Mouse (Mus musculus): ENCODE measurements around the gene Stat3. TPM values are rescaled to one million over a fixed set of nuclear protein-coding genes. Genes with fewer than 3 reads are reported as not detected.

Gene Stat3
- polyA plus RNA-seq, 1 experiment from 2014 or later: 35.5 TPM

GRCm38 (mm10) chr11:100850778-100851528 lies 88.4 kb downstream of the Stat3 start:
- Histone ChIP-seq H3K9me3 (replicated peaks) (no peaks in the 10 kb centered on the region), H3K27me3 (peaks cover 47% of the 10 kb centered on the region), H3K4me1 (replicated peaks) (peaks cover 60% of the 10 kb centered on the region), H3K4me2 (peak overlapping the region; percentile 93), H3K9ac (peak overlapping the region; percentile 88), H3K36me3 (replicated peaks) (no peaks in the 10 kb centered on the region), H3K4me3 (replicated peaks) (peak overlapping the region; percentile 87), H3K27ac (replicated peaks) (peak overlapping the region; percentile 88)
- WGBS (ENCODE audit: insufficient replicate concordance): 5% methylated on average over 33 of the region's 33 CpGs
- peak; percentile 45 for ATAC-seq (ENCODE audit: insufficient read depth)

- H3K27ac ChIP-seq (replicated peaks): peak within 1 kb of the TSS; percentile 88
- peak; percentile 84 for ATAC-seq (ENCODE audit: insufficient read depth)
- peaks cover 62% of the 10 kb centered on the region for H3K4me1 ChIP-seq (replicated peaks)
- 1% methylated on average over 96 of the region's 104 CpGs for WGBS (ENCODE audit: insufficient replicate concordance)
- no peaks in the 10 kb centered on the region for H3K36me3 ChIP-seq (replicated peaks)
- no peaks in the 10 kb centered on the region for H3K9me3 ChIP-seq (replicated peaks)
- H3K27me3 ChIP-seq: peaks cover 40% of the 10 kb centered on the region
- H3K9ac ChIP-seq: peak within 1 kb of the TSS; percentile 88
- peak within 1 kb of the TSS; percentile 93 for H3K4me2 ChIP-seq
- peak within 1 kb of the TSS; percentile 87 for H3K4me3 ChIP-seq (replicated peaks)
These were observed 89.1 kb downstream of the Stat3 start, which contains the start of gene Stat5b for GRCm38 (mm10) chr11:100850038-100850777. TSS of gene Stat5b (minus strand) at chr11:100850724.

- Histone ChIP-seq H3K36me3 (replicated peaks) (no peaks in the 10 kb centered on the region), H3K27ac (replicated peaks) (peak overlapping the region; percentile 88), H3K4me3 (replicated peaks) (peak overlapping the region; percentile 87), H3K9me3 (replicated peaks) (no peaks in the 10 kb centered on the region), H3K4me1 (replicated peaks) (peaks cover 60% of the 10 kb centered on the region), H3K9ac (peak overlapping the region; percentile 88), H3K4me2 (peak overlapping the region; percentile 93), H3K27me3 (peaks cover 35% of the 10 kb centered on the region)
- ATAC-seq (ENCODE audit: insufficient read depth): 0 out of 2 replicates have a peak, but pooled peaks have one; percentile 4
- WGBS (ENCODE audit: insufficient replicate concordance): 1% methylated on average over 13 of the region's 13 CpGs
These were observed 89.8 kb downstream of the Stat3 start for GRCm38 (mm10) chr11:100849456-100850037.

GRCm38 (mm10) chr11:100848789-100849379 lies 90.5 kb downstream of the Stat3 start:
- peaks cover 60% of the 10 kb centered on the region for H3K4me1 ChIP-seq (replicated peaks)
- 30% methylated on average over 6 of the region's 6 CpGs for WGBS (ENCODE audit: insufficient replicate concordance)
- ATAC-seq (ENCODE audit: insufficient read depth): no peak
- peaks cover 29% of the 10 kb centered on the region for H3K27me3 ChIP-seq
- peak overlapping the region; percentile 88 for H3K27ac ChIP-seq (replicated peaks)
- no peaks in the 10 kb centered on the region for H3K9me3 ChIP-seq (replicated peaks)
- peak overlapping the region; percentile 88 for H3K9ac ChIP-seq
- peak overlapping the region; percentile 87 for H3K4me3 ChIP-seq (replicated peaks)
- peak overlapping the region; percentile 93 for H3K4me2 ChIP-seq
- H3K36me3 ChIP-seq (replicated peaks): no peaks in the 10 kb centered on the region

GRCm38 (mm10) chr11:100848080-100848479 lies 91.3 kb downstream of the Stat3 start:
- 5% methylated on average over 4 of the region's 4 CpGs for WGBS (ENCODE audit: insufficient replicate concordance)
- H3K9ac ChIP-seq: peak overlapping the region; percentile 88; the same call in 1 of the 2 replicates

DNA sequence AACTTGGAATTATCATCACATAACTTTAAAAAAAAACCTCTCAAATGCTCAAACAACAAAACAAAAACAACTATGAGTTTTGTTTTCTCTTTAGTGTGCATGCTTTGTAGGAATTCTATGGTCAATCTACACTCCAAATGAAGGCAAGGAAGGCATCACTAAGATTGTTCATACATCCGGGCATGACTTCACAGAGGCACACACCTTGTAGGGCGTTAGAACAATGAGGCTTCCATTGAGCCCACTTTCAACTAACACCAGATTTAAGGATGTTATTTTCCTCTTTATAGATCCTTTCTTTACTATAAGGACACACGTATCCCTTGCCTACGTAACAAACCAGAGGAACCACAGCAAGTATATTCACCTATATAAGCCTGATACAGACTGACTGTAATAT lies 91.8 kb downstream of the Stat3 start:
- peak overlapping the region; percentile 88; the same call in 1 of the 2 replicates for H3K27ac ChIP-seq (replicated peaks)
- 66% methylated on average over 4 of the region's 4 CpGs for WGBS (ENCODE audit: insufficient replicate concordance)
- peak overlapping the region; percentile 93 for H3K4me2 ChIP-seq

More at GRCm38 (mm10) chr11:100848080-100848479, 91.3 kb downstream of the Stat3 start:
- Histone ChIP-seq H3K4me3 (replicated peaks) (peak overlapping the region; percentile 87), H3K36me3 (replicated peaks) (no peaks in the 10 kb centered on the region), H3K4me2 (peak overlapping the region; percentile 93), H3K27ac (replicated peaks) (peak overlapping the region; percentile 88), H3K4me1 (replicated peaks) (peaks cover 67% of the 10 kb centered on the region), H3K27me3 (peaks cover 22% of the 10 kb centered on the region), H3K9me3 (replicated peaks) (no peaks in the 10 kb centered on the region)
- ATAC-seq (ENCODE audit: insufficient read depth): no peak

GRCm38 (mm10) chr11:100845793-100846192 lies 93.5 kb downstream of the Stat3 start:
- 0 out of 2 replicates have a peak, but pooled peaks cover under 1% of the 10 kb centered on the region for H3K27me3 ChIP-seq
- WGBS (ENCODE audit: insufficient replicate concordance): 74% methylated on average over 6 of the region's 6 CpGs
- no peak overlapping the region for H3K9ac ChIP-seq
- H3K9me3 ChIP-seq (replicated peaks): no peaks in the 10 kb centered on the region
- H3K4me2 ChIP-seq: no peak overlapping the region
- H3K4me3 ChIP-seq (replicated peaks): no peak overlapping the region
- ATAC-seq (ENCODE audit: insufficient read depth): no peak
- peaks cover 61% of the 10 kb centered on the region for H3K4me1 ChIP-seq (replicated peaks)
- H3K36me3 ChIP-seq (replicated peaks): no peaks in the 10 kb centered on the region
- H3K27ac ChIP-seq (replicated peaks): no peak overlapping the region

More for the DNA sequence above, 91.8 kb downstream of the Stat3 start:
- no peaks in the 10 kb centered on the region for H3K9me3 ChIP-seq (replicated peaks)
- ATAC-seq (ENCODE audit: insufficient read depth): no peak
- peaks cover 18% of the 10 kb centered on the region for H3K27me3 ChIP-seq
- no peak overlapping the region for H3K9ac ChIP-seq
- H3K4me3 ChIP-seq (replicated peaks): no peak overlapping the region
- no peaks in the 10 kb centered on the region for H3K36me3 ChIP-seq (replicated peaks)
- H3K4me1 ChIP-seq (replicated peaks): peaks cover 66% of the 10 kb centered on the region

GRCm38 (mm10) chr11:100844121-100844520 lies 95.2 kb downstream of the Stat3 start:
- no peak overlapping the region for H3K9ac ChIP-seq
- no peaks in the 10 kb centered on the region for H3K9me3 ChIP-seq (replicated peaks)
- no peak overlapping the region for H3K27ac ChIP-seq (replicated peaks)
- no peaks in the 10 kb centered on the region for H3K36me3 ChIP-seq (replicated peaks)
- H3K27me3 ChIP-seq: no peaks in the 10 kb centered on the region
- H3K4me1 ChIP-seq (replicated peaks): peaks cover 59% of the 10 kb centered on the region
- no peak overlapping the region for H3K4me2 ChIP-seq
- WGBS (ENCODE audit: insufficient replicate concordance): 79% methylated on average over 4 of the region's 4 CpGs
- no peak for ATAC-seq (ENCODE audit: insufficient read depth)
- no peak overlapping the region for H3K4me3 ChIP-seq (replicated peaks)

DNA sequence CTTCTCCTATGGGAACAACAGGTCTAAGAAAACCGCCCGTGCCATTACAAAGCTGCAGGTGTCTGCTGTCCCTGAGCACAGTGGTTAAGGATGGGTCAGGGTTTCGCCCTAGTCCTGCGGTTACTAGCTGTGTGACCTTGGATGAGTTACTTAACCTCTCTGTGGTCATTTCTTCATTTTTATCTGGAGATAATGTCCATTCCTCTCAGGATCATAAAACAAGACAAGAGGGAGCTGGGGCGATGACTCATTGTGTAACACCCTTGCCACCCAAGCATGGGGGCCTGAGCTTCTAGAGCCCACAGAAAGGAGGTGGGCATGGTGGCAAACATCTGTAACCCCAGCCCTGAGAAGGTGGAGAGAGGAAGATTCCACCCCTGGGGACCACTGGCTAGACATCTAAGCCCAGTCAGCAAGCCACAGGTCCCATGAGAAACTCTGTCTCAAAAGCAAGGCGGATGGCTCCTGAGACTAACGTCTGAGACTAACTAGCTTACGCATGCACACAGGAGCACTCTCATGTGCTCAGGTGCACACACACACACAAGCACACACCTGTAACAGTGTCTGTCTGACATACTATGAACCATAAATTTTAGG lies 96.2 kb downstream of the Stat3 start:
- Histone ChIP-seq H3K4me2 (no peak overlapping the region), H3K9me3 (replicated peaks) (no peaks in the 10 kb centered on the region), H3K27ac (replicated peaks) (no peak overlapping the region), H3K9ac (no peak overlapping the region), H3K4me1 (replicated peaks) (peaks cover 52% of the 10 kb centered on the region), H3K4me3 (replicated peaks) (no peak overlapping the region), H3K27me3 (no peaks in the 10 kb centered on the region), H3K36me3 (replicated peaks) (no peaks in the 10 kb centered on the region)
- ATAC-seq (ENCODE audit: insufficient read depth): no peak
- 81% methylated on average over 8 of the region's 8 CpGs for WGBS (ENCODE audit: insufficient replicate concordance)

GRCm38 (mm10) chr11:100842025-100842424 lies 97.3 kb downstream of the Stat3 start:
- WGBS (ENCODE audit: insufficient replicate concordance): 79% methylated on average over 7 of the region's 7 CpGs
- Histone ChIP-seq H3K4me1 (replicated peaks) (peaks cover 41% of the 10 kb centered on the region), H3K36me3 (replicated peaks) (0 out of 2 replicates have a peak, but pooled peaks cover 4% of the 10 kb centered on the region), H3K9me3 (replicated peaks) (0 out of 2 replicates have a peak, but pooled peaks cover 3% of the 10 kb centered on the region), H3K27me3 (no peaks in the 10 kb centered on the region), H3K9ac (no peak overlapping the region), H3K27ac (replicated peaks) (peak overlapping the region; percentile 53; the same call in 1 of the 2 replicates), H3K4me2 (peak overlapping the region; percentile 27; the same call in 1 of the 2 replicates), H3K4me3 (replicated peaks) (no peak overlapping the region)
- ATAC-seq (ENCODE audit: insufficient read depth): no peak; the same call in 1 of the 2 replicates

Data from liver, embryonic 15.5 days (tissue).